Mouse (Mus musculus) ES-E14 (cell line): ENCODE data around the gene 1700022I11Rik. TPM values are rescaled to one million over a fixed set of nuclear protein-coding genes. Genes with fewer than 3 reads are reported as not detected.
A peak's percentile ranks its signal among the peaks of the same experiment; 100 is the strongest.

ENCODE experiments used
- DNase-seq: peaks from one replicate; pipeline ENCODE4 v3.0.0-alpha.2; 2013; ENCODE audit warnings: low read depth, low spot score
- H3K27ac ChIP-seq: 2 replicates; pipeline ENCODE4 v1.5.1; 2012; ENCODE audit warnings: low read depth, mild to moderate bottlenecking, low read length, moderate library complexity, mixed read lengths; ENCODE audit not compliant: poor library complexity, insufficient read depth, severe bottlenecking
- H3K36me3 ChIP-seq: 2 replicates; pipeline ENCODE4 v1.6.1; 2012; ENCODE audit warnings: mild to moderate bottlenecking, low read length, moderate library complexity, mixed read lengths; ENCODE audit not compliant: control insufficient read depth, poor library complexity, insufficient read depth, severe bottlenecking
- H3K4me1 ChIP-seq, 2 experiments: fragments of 150-350 bp in 1 of 2; sonication (generic) in 1 of 2; 2 replicates each; pipeline ENCODE4 v1.6.1; 2012; ENCODE audit warnings: low read length in 2 of 2, mild to moderate bottlenecking in 1 of 2, mixed read lengths in 1 of 2; ENCODE audit not compliant: control insufficient read depth in 2 of 2, insufficient read depth in 2 of 2, poor library complexity in 1 of 2
- H3K4me3 ChIP-seq, 2 experiments: fragments of 150-350 bp in 1 of 2; sonication (generic) in 1 of 2; 2 replicates each; pipeline ENCODE4 v1.5.1; 2012; ENCODE audit warnings: low read length in 2 of 2, low read depth in 1 of 2, mild to moderate bottlenecking in 1 of 2, mixed read lengths in 1 of 2; ENCODE audit not compliant: insufficient read depth in 1 of 2, poor library complexity in 1 of 2, severe bottlenecking in 1 of 2
- H3K9ac ChIP-seq: 2 replicates; pipeline ENCODE4 v1.6.1; 2012; ENCODE audit warnings: low read depth, mild to moderate bottlenecking, low read length, mixed read lengths; ENCODE audit not compliant: poor library complexity, insufficient read depth, severe bottlenecking
- H3K9me3 ChIP-seq: fragments of 150-350 bp; sonication (generic); 2 replicates; pipeline ENCODE4 v1.6.1; 2012; ENCODE audit warnings: low read depth, mild to moderate bottlenecking, low read length; ENCODE audit not compliant: control insufficient read depth, insufficient read depth
- CHD2 ChIP-seq: IDR thresholded peaks from 2 replicates; pipeline ENCODE4 v1.6.1; 2014; ENCODE audit warnings: mild to moderate bottlenecking, low read depth, low read length, inconsistent platforms
- HCFC1 ChIP-seq: IDR thresholded peaks from 2 replicates; pipeline ENCODE4 v1.6.1; 2012; ENCODE audit warnings: low read length, inconsistent platforms, borderline replicate concordance; ENCODE audit not compliant: insufficient read depth
- MAFK ChIP-seq: IDR thresholded peaks from 2 replicates; pipeline ENCODE4 v1.6.1; 2014; ENCODE audit warnings: mild to moderate bottlenecking, low read depth, low read length, inconsistent platforms; ENCODE audit not compliant: insufficient read depth
- ZC3H11A ChIP-seq: IDR thresholded peaks from 2 replicates; pipeline ENCODE4 v1.6.1; 2012; ENCODE audit warnings: low read depth, mild to moderate bottlenecking, inconsistent platforms, low read length, borderline replicate concordance
- ZNF384 ChIP-seq: IDR thresholded peaks from 2 replicates; pipeline ENCODE4 v1.6.1; 2012; ENCODE audit warnings: low read depth, low read length, inconsistent platforms
- in situ Hi-C, 2 experiments: fragments of 600-800 bp; cut with MboI; formaldehyde crosslinking; loops; one replicate each; pipeline ENCODE4 v1.15.1; 2025; ENCODE audit warnings: low sequenced_read_pairs in 2 of 2, inconsistent platforms in 1 of 2; ENCODE audit not compliant: unreplicated experiment in 2 of 2
- total RNA-seq: library from RNA; depleted of rRNA; stranded (reverse); fragments of 300-350 nt; gene quantifications from 2 replicates; pipeline ENCODE4 v1.2.3, GENCODE M21; 2012

Gene 1700022I11Rik
- total RNA-seq, 1 experiment, result 0.58 TPM

DNA sequence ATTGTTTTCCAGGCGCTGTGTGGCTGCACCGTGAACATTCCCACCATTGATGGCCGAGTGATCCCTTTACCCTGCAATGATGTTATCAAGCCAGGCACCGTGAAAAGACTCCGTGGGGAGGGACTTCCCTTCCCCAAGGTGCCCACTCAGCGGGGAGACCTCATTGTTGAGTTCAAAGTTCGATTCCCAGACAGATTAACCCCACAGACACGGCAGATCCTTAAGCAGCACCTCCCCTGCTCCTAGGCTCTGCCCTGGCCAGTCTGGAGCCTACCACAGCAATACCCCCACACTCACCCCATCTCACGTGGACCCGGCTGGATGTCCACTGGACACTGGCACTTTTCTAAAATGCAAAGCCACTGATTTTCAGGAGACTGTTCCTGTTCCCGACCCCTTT, 12.1 kb upstream of the 1700022I11Rik start:
- Histone ChIP-seq H3K9me3 (no peaks in the 10 kb centered on the region), H3K4me3 (no peak overlapping the region), H3K9ac (no peak overlapping the region), H3K27ac (no peak overlapping the region), H3K4me1 (peaks cover 2 to 15% of the 10 kb centered on the region in 2 experiments; a peak in 3 of 4 replicates), H3K36me3 (peaks cover 14% of the 10 kb centered on the region; the same call in 1 of the 2 replicates)
- in situ Hi-C loops, result no loop called here
- TF ChIP-seq ZC3H11A, result no peak
- DNase-seq, result no peak

DNA sequence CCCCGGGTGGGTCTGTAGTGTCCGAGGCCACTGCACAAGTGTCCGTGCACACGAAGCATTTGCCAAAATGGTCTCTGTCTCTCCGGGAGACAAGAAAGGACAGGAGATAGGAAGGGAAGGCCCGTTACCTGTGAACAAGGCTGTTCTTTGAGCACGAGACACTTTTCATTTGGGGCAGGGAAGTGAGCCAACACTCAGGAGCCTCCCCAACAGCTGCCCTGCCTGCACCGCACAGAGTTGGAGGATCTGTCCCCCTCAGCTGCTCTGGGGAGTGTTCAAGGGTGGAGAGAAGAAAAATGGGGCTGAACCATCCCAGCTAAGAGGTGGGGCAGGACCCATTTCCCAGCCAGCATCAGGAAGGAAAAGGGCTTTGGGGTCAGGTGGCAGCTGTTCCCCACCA, 11.4 kb upstream of the 1700022I11Rik start:
- Histone ChIP-seq H3K36me3 (peaks cover 14% of the 10 kb centered on the region; the same call in 1 of the 2 replicates), H3K27ac (no peak overlapping the region), H3K4me1 (peaks cover 2 to 14% of the 10 kb centered on the region in 2 experiments; a peak in 3 of 4 replicates), H3K9me3 (no peaks in the 10 kb centered on the region), H3K4me3 (no peak overlapping the region), H3K9ac (no peak overlapping the region)
- in situ Hi-C loops, result no loop called here
- TF ChIP-seq ZC3H11A (no peak), HCFC1 (no peak), ZNF384 (no peak), CHD2 (no peak), MAFK (no peak)
- DNase-seq, result no peak

DNA sequence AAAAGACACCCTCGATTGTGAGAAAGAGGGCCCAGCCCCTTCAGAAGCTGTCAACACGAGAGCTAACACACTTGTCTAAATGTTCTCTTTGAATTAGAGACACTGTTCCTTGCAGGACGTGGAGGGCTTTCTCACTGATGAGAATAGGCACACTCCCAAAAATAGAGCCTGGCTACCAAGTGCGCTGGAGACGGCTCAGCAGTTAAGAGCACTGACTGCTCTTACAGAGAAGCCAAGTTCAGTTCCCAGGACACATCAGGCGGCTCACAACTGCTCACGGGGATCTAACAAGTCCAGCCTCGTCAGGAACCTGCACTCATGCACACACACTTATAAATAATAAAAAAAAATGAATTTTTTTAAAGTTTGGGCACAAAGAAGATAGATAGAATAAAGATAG, 10.5 kb upstream of the 1700022I11Rik start:
- H3K9ac ChIP-seq, result no peak overlapping the region
- TF ChIP-seq ZC3H11A (no peak), HCFC1 (no peak), MAFK (no peak), CHD2 (no peak), ZNF384 (no peak)
- in situ Hi-C loops, result no loop called here
- peaks cover 2 to 5% of the 10 kb centered on the region in 2 experiments; a peak in 2 of 4 replicates for H3K4me1 ChIP-seq
- no peak overlapping the region for H3K4me3 ChIP-seq
- H3K9me3 ChIP-seq, result no peaks in the 10 kb centered on the region
- no peak for DNase-seq
- H3K36me3 ChIP-seq, result peaks cover 14% of the 10 kb centered on the region; the same call in 1 of the 2 replicates
- no peak overlapping the region for H3K27ac ChIP-seq

DNA sequence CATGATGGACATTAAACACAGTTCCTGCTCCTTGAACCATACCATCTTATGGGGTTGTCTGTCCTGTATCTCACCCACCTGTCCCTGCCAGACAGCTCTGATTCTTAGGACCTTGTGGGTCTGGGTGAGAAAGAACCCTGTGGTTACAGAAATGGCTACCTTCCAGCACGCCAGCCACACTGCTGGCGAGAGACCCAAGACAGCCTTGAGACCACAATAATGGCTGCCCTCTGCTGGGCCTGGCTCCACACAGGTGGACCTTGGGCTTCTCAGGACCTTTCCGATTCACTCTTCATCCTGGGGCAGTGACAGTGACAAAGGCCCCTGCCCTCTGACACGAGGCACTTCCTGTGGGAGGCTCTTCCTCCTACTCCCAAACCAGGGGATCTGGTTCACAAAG, 10.0 kb upstream of the 1700022I11Rik start:
- H3K9ac ChIP-seq, result no peak overlapping the region
- H3K36me3 ChIP-seq, result peaks cover 14% of the 10 kb centered on the region; the same call in 1 of the 2 replicates
- in situ Hi-C loops, result no loop called here
- DNase-seq, result no peak
- TF ChIP-seq ZC3H11A, result no peak
- no peak for TF ChIP-seq ZNF384
- TF ChIP-seq MAFK, result no peak
- no peak for TF ChIP-seq HCFC1
- no peak for TF ChIP-seq CHD2
- H3K9me3 ChIP-seq, result no peaks in the 10 kb centered on the region
- no peak overlapping the region for H3K27ac ChIP-seq
- peaks cover 2 to 4% of the 10 kb centered on the region in 2 experiments; a peak in 2 of 4 replicates for H3K4me1 ChIP-seq
- no peak overlapping the region for H3K4me3 ChIP-seq

DNA sequence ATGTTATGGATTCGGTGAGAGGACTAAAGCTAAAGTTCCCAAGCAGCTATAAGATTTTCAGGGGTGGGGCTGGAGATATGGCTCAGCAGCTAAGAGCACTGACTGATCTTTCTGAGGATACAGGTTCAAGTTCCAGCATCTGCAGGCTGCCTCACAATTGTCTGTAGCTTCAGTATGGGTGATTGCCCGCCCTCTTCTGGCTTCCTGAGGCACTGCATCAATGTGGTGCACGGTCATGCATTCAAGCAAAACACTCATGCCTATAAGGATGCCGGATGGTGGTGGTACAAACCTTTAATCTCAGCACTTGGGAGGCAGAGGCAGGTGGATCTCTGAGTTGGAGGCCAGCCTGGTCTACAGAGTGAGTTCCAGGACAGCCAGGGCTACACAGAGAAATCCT, 7.8 kb upstream of the 1700022I11Rik start:
- Histone ChIP-seq H3K9ac (no peak overlapping the region), H3K9me3 (no peaks in the 10 kb centered on the region), H3K36me3 (peaks cover 13% of the 10 kb centered on the region; the same call in 1 of the 2 replicates), H3K4me1 (peaks cover 0 to 5% of the 10 kb centered on the region in 2 experiments; a peak in 2 of 4 replicates), H3K27ac (no peak overlapping the region), H3K4me3 (no peak overlapping the region)
- DNase-seq, result peak; percentile 70
- no peak for TF ChIP-seq CHD2
- peak; percentile 28; the same call in 1 of the 2 replicates for TF ChIP-seq ZC3H11A
- no peak for TF ChIP-seq MAFK
- no peak for TF ChIP-seq ZNF384
- TF ChIP-seq HCFC1, result no peak
- in situ Hi-C loops, result loop anchor here (5.0 kb wide), 1 partner anchor 84 kb away; no protein-coding TSS in a partner anchor
